ENCODE assay signal across 18 mouse cellular contexts in the genomic region with DNA sequence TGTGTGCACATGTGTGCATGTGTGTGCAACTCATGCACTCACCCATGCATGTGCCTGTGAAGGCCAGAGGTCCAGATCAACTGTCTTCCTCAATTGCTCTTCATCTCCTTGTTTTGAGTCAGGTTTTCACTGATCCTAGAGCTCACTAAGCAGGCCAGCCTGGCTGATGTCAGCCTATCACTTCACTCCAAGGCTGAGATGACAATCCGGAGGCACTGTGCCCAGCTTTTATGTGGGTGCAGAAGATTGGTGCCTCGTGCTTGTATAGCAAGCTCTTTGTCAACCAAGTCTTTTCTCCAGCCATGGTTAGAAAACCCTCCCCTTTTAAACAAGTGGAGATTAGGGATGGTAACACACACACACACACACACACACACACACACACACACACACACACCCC.
DNase-seq lines count a peak whose midpoint lies in the region; ATAC-seq and TF ChIP-seq lines count a peak whose summit lies in the region.
"Had no signal": no experiment of that assay in that cellular context is flagged by ENCODE, and none has a peak within 500 bp of the region (broad histone marks: within the 10 kb centered on the region; RNA-seq: fewer than 3 reads in every experiment).

No protein-coding gene starts in this region.

- no peak for TF ChIP-seq POLR2A in lung, adult 2 months (IDR thresholded peaks at IDR 0.05; ENCODE audit: borderline replicate concordance, extremely low read depth, low read depth, low read length)

- H3K36me3 ChIP-seq in lung, embryonic 14.5 days (ENCODE audit: insufficient read depth): no peaks in the 10 kb centered on the region
- H3K36me3 ChIP-seq: embryonic facial prominence, embryonic 12.5 days; forebrain, embryonic 15.5 days; heart, embryonic 13.5 days; hindbrain, embryonic 15.5 days had no signal

- TF ChIP-seq CTCF in lung, embryonic 14.5 days (IDR thresholded peaks at IDR 0.05; ENCODE audit: low read depth): no peak
- no peak for TF ChIP-seq CTCF in lung, adult 2 months (IDR thresholded peaks at IDR 0.05; ENCODE audit: insufficient read depth, low read length)

- no peak overlapping the region for H3K27ac ChIP-seq in lung, embryonic 14.5 days (ENCODE audit: low read depth)
- H3K27ac ChIP-seq: embryonic facial prominence, embryonic 12.5 days; forebrain, embryonic 15.5 days; heart, embryonic 13.5 days; hindbrain, embryonic 15.5 days had no signal

- H3K9ac ChIP-seq in lung, embryonic 14.5 days: no peak overlapping the region
- H3K9ac ChIP-seq: embryonic facial prominence, embryonic 12.5 days; forebrain, embryonic 15.5 days; heart, embryonic 13.5 days; hindbrain, embryonic 15.5 days had no signal

- ATAC-seq in lung, embryonic 14.5 days (ENCODE audit: insufficient read depth): no peak
- ATAC-seq in megakaryocyte, adult 5-6 weeks (ENCODE audit: poor library complexity, severe bottlenecking): no peak
- ATAC-seq: forebrain, embryonic 15.5 days had no signal

- H3K4me3 ChIP-seq in lung, embryonic 14.5 days (ENCODE audit: low read depth, low read length): no peak overlapping the region
- H3K4me3 ChIP-seq in lung, adult 2 months (replicated peaks; ENCODE audit: extremely low read depth, low read depth, low read length): no peak overlapping the region
- H3K4me3 ChIP-seq: embryonic facial prominence, embryonic 12.5 days; forebrain, embryonic 15.5 days; heart, embryonic 13.5 days; hindbrain, embryonic 15.5 days had no signal

- WGBS in lung, embryonic 14.5 days: 44% methylated on average over 2 of the region's 2 CpGs
- 65% methylated on average over 2 of the region's 2 CpGs for WGBS in lung, adult 2 months

- H3K9me3 ChIP-seq in lung, embryonic 14.5 days (ENCODE audit: low read depth, low read length): no peaks in the 10 kb centered on the region
- H3K9me3 ChIP-seq: embryonic facial prominence, embryonic 12.5 days; forebrain, embryonic 15.5 days; heart, embryonic 13.5 days; hindbrain, embryonic 15.5 days had no signal

- peaks cover 12% of the 10 kb centered on the region for H3K4me1 ChIP-seq in lung, embryonic 14.5 days (ENCODE audit: insufficient read depth)
- peaks cover 6% of the 10 kb centered on the region; the same call in 1 of the 2 replicates for H3K4me1 ChIP-seq in lung, adult 2 months (ENCODE audit: control insufficient read depth, insufficient read depth, low read length)

- DNase-seq in lung, embryonic 14.5 days: peak; percentile 59
- no peak for DNase-seq in lung, postnatal 14 days
- peak; percentile 27 to 73 for DNase-seq in lung, postnatal 4 days
- DNase-seq in lung, adult 2 months: no peak
- peak; percentile 43 for DNase-seq in adrenal gland, postnatal 25 days
- no peak for DNase-seq in urinary bladder, postnatal 25 days (ENCODE audit: low spot score)
- DNase-seq: cerebellum, adult 11-12 months; cerebellum, adult 9-10 months; cerebellum, postnatal 25 days; gastrocnemius, postnatal 36 days; heart, adult 11 months; heart, postnatal 36 days had no signal

- H3K4me2 ChIP-seq in lung, embryonic 14.5 days: no peak overlapping the region
- H3K4me2 ChIP-seq: embryonic facial prominence, embryonic 12.5 days; forebrain, embryonic 15.5 days; heart, embryonic 13.5 days; hindbrain, embryonic 15.5 days had no signal

- H3K27me3 ChIP-seq in lung, embryonic 14.5 days (ENCODE audit: insufficient read depth, low read length): no peaks in the 10 kb centered on the region
- H3K27me3 ChIP-seq: CH12.LX; embryonic facial prominence, embryonic 12.5 days; forebrain, embryonic 15.5 days; heart, embryonic 13.5 days; hindbrain, embryonic 15.5 days had no signal

Comparison
In these comparisons a context has a peak if more than half of its experiments do, and no peak if none do; other contexts are left out.
1. DNase-seq: peak in lung, embryonic 14.5 days (single experiment), lung, postnatal 4 days (2 of 2) and adrenal gland, postnatal 25 days (single experiment); none in lung, postnatal 14 days (single experiment), lung, adult 2 months (single experiment) and urinary bladder, postnatal 25 days (single experiment).